Mouse (Mus musculus): ENCODE data around the gene Ahsg. TPM values are rescaled to one million over a fixed set of nuclear protein-coding genes. Genes with fewer than 3 reads are reported as not detected.

Gene Ahsg
- polyA plus RNA-seq, 1 experiment, result not detected

- no peak for TF ChIP-seq MYOD1 (IDR thresholded peaks at IDR 0.05; ENCODE audit: control insufficient read depth, insufficient read length, low read depth)
- TF ChIP-seq MYOG (IDR thresholded peaks at IDR 0.05; ENCODE audit: control insufficient read depth, extremely low read depth, insufficient read length), result no peak
- TF ChIP-seq CTCF (IDR thresholded peaks at IDR 0.05; ENCODE audit: control insufficient read depth, insufficient read depth, insufficient read length), result no peak
- no peak for TF ChIP-seq MAX (IDR thresholded peaks at IDR 0.05)
- TF ChIP-seq USF1 (IDR thresholded peaks at IDR 0.05; ENCODE audit: low read depth), result no peak
- no peak for TF ChIP-seq FOSL1 (IDR thresholded peaks at IDR 0.05; ENCODE audit: insufficient read depth, low read length, poor library complexity, severe bottlenecking)
- TF ChIP-seq CEBPB (IDR thresholded peaks at IDR 0.05; ENCODE audit: low read depth), result no peak
- H3K79me3 ChIP-seq (ENCODE audit: low read depth), result peaks cover 12% of the 10 kb centered on the region
- H3K36me3 ChIP-seq (ENCODE audit: control insufficient read depth, insufficient read depth), result peaks cover 5% of the 10 kb centered on the region
- H3K27me3 ChIP-seq (ENCODE audit: control insufficient read depth, insufficient read depth, insufficient read length), result no peaks in the 10 kb centered on the region
- H3ac ChIP-seq (ENCODE audit: control insufficient read depth, insufficient read length, low read depth), result no peak overlapping the region
- H3K4me3 ChIP-seq (ENCODE audit: insufficient read depth, poor library complexity, severe bottlenecking), result no peak overlapping the region
- peaks cover 33% of the 10 kb centered on the region for H3K79me2 ChIP-seq (ENCODE audit: control insufficient read depth, insufficient read depth)
These were observed 43.4 kb upstream of the Ahsg start for GRCm38 (mm10) chr16:22847686-22848085.

GRCm38 (mm10) chr16:22848331-22848730 lies 42.7 kb upstream of the Ahsg start:
- TF ChIP-seq MAX (IDR thresholded peaks at IDR 0.05), result no peak
- no peak for TF ChIP-seq USF1 (IDR thresholded peaks at IDR 0.05; ENCODE audit: low read depth)
- no peak for TF ChIP-seq CTCF (IDR thresholded peaks at IDR 0.05; ENCODE audit: control insufficient read depth, insufficient read depth, insufficient read length)
- TF ChIP-seq MYOG (IDR thresholded peaks at IDR 0.05; ENCODE audit: control insufficient read depth, extremely low read depth, insufficient read length), result no peak
- no peak for TF ChIP-seq CEBPB (IDR thresholded peaks at IDR 0.05; ENCODE audit: low read depth)
- TF ChIP-seq FOSL1 (IDR thresholded peaks at IDR 0.05; ENCODE audit: insufficient read depth, low read length, poor library complexity, severe bottlenecking), result no peak
- no peak for TF ChIP-seq MYOD1 (IDR thresholded peaks at IDR 0.05; ENCODE audit: control insufficient read depth, insufficient read length, low read depth)
- H3ac ChIP-seq (ENCODE audit: control insufficient read depth, insufficient read length, low read depth), result no peak overlapping the region

GRCm38 (mm10) chr16:22852709-22853108 lies 38.4 kb upstream of the Ahsg start:
- Histone ChIP-seq H3K79me2 (ENCODE audit: control insufficient read depth, insufficient read depth) (peaks cover 29% of the 10 kb centered on the region), H3K36me3 (ENCODE audit: control insufficient read depth, insufficient read depth) (no peaks in the 10 kb centered on the region), H3ac (ENCODE audit: control insufficient read depth, insufficient read length, low read depth) (no peak overlapping the region), H3K27me3 (ENCODE audit: control insufficient read depth, insufficient read depth, insufficient read length) (no peaks in the 10 kb centered on the region), H3K4me3 (ENCODE audit: insufficient read depth, poor library complexity, severe bottlenecking) (no peak overlapping the region), H3K79me3 (ENCODE audit: low read depth) (peaks cover 13% of the 10 kb centered on the region)
- no peak for TF ChIP-seq MYOD1 (IDR thresholded peaks at IDR 0.05; ENCODE audit: control insufficient read depth, insufficient read length, low read depth)
- TF ChIP-seq CEBPB (IDR thresholded peaks at IDR 0.05; ENCODE audit: low read depth), result no peak
- no peak for TF ChIP-seq MYOG (IDR thresholded peaks at IDR 0.05; ENCODE audit: control insufficient read depth, extremely low read depth, insufficient read length)
- TF ChIP-seq USF1 (IDR thresholded peaks at IDR 0.05; ENCODE audit: low read depth), result no peak
- TF ChIP-seq FOSL1 (IDR thresholded peaks at IDR 0.05; ENCODE audit: insufficient read depth, low read length, poor library complexity, severe bottlenecking), result no peak
- TF ChIP-seq CTCF (IDR thresholded peaks at IDR 0.05; ENCODE audit: control insufficient read depth, insufficient read depth, insufficient read length), result no peak
- TF ChIP-seq MAX (IDR thresholded peaks at IDR 0.05), result no peak

More at GRCm38 (mm10) chr16:22848331-22848730, 42.7 kb upstream of the Ahsg start:
- Histone ChIP-seq H3K79me2 (ENCODE audit: control insufficient read depth, insufficient read depth) (peaks cover 35% of the 10 kb centered on the region), H3K79me3 (ENCODE audit: low read depth) (peaks cover 12% of the 10 kb centered on the region), H3K27me3 (ENCODE audit: control insufficient read depth, insufficient read depth, insufficient read length) (no peaks in the 10 kb centered on the region), H3K36me3 (ENCODE audit: control insufficient read depth, insufficient read depth) (peaks cover 5% of the 10 kb centered on the region), H3K4me3 (ENCODE audit: insufficient read depth, poor library complexity, severe bottlenecking) (no peak overlapping the region)

- TF ChIP-seq CTCF (IDR thresholded peaks at IDR 0.05; ENCODE audit: control insufficient read depth, insufficient read depth, insufficient read length), result no peak
- no peak for TF ChIP-seq MYOG (IDR thresholded peaks at IDR 0.05; ENCODE audit: control insufficient read depth, extremely low read depth, insufficient read length)
- TF ChIP-seq MAX (IDR thresholded peaks at IDR 0.05), result no peak
- no peak for TF ChIP-seq FOSL1 (IDR thresholded peaks at IDR 0.05; ENCODE audit: insufficient read depth, low read length, poor library complexity, severe bottlenecking)
- TF ChIP-seq MYOD1 (IDR thresholded peaks at IDR 0.05; ENCODE audit: control insufficient read depth, insufficient read length, low read depth), result no peak
- no peak for TF ChIP-seq USF1 (IDR thresholded peaks at IDR 0.05; ENCODE audit: low read depth)
- no peak for TF ChIP-seq CEBPB (IDR thresholded peaks at IDR 0.05; ENCODE audit: low read depth)
- Histone ChIP-seq H3K79me3 (ENCODE audit: low read depth) (peaks cover 30% of the 10 kb centered on the region), H3K4me3 (ENCODE audit: insufficient read depth, poor library complexity, severe bottlenecking) (peak overlapping the region; percentile 44), H3K36me3 (ENCODE audit: control insufficient read depth, insufficient read depth) (no peaks in the 10 kb centered on the region), H3K79me2 (ENCODE audit: control insufficient read depth, insufficient read depth) (peaks cover 69% of the 10 kb centered on the region), H3ac (ENCODE audit: control insufficient read depth, insufficient read length, low read depth) (peak overlapping the region; percentile 67), H3K27me3 (ENCODE audit: control insufficient read depth, insufficient read depth, insufficient read length) (no peaks in the 10 kb centered on the region)
These were observed 34.3 kb upstream of the Ahsg start for GRCm38 (mm10) chr16:22856773-22857172.

GRCm38 (mm10) chr16:22857431-22858113 lies 33.5 kb upstream of the Ahsg start, which contains the start of the genes Tbccd1 and Dnajb11:
Gene Tbccd1 (minus strand): TSS chr16:22857669.
Gene Dnajb11 (plus strand): TSS chr16:22857845.
- Histone ChIP-seq H3K79me3 (ENCODE audit: low read depth) (peaks cover 26% of the 10 kb centered on the region), H3K79me2 (ENCODE audit: control insufficient read depth, insufficient read depth) (peaks cover 71% of the 10 kb centered on the region), H3K36me3 (ENCODE audit: control insufficient read depth, insufficient read depth) (no peaks in the 10 kb centered on the region), H3K27me3 (ENCODE audit: control insufficient read depth, insufficient read depth, insufficient read length) (no peaks in the 10 kb centered on the region), H3K4me3 (ENCODE audit: insufficient read depth, poor library complexity, severe bottlenecking) (peak within 1 kb of the TSS; percentile 86), H3ac (ENCODE audit: control insufficient read depth, insufficient read length, low read depth) (peak within 1 kb of the TSS; percentile 98)
- TF ChIP-seq USF1 (IDR thresholded peaks at IDR 0.05; ENCODE audit: low read depth) (peak; percentile 99), FOSL1 (IDR thresholded peaks at IDR 0.05; ENCODE audit: insufficient read depth, low read length, poor library complexity, severe bottlenecking) (no peak), CEBPB (IDR thresholded peaks at IDR 0.05; ENCODE audit: low read depth) (no peak), MAX (IDR thresholded peaks at IDR 0.05) (peak; percentile 93), MYOG (IDR thresholded peaks at IDR 0.05; ENCODE audit: control insufficient read depth, extremely low read depth, insufficient read length) (no peak), CTCF (IDR thresholded peaks at IDR 0.05; ENCODE audit: control insufficient read depth, insufficient read depth, insufficient read length) (no peak), MYOD1 (IDR thresholded peaks at IDR 0.05; ENCODE audit: control insufficient read depth, insufficient read length, low read depth) (no peak)
